Mouse (Mus musculus): ENCODE measurements around the gene DXBay18. TPM values are rescaled to one million over a fixed set of nuclear protein-coding genes. Genes with fewer than 3 reads are reported as not detected.

DXBay18 gene
- 0.38 and 0.63 TPM in 2 replicates for polyA plus RNA-seq (2012; rRNA removed)

GRCm38 (mm10) chrX:73149350-73149749 is at the start of gene DXBay18:
Gene DXBay18 (minus strand): TSS chrX:73149450.

DNA sequence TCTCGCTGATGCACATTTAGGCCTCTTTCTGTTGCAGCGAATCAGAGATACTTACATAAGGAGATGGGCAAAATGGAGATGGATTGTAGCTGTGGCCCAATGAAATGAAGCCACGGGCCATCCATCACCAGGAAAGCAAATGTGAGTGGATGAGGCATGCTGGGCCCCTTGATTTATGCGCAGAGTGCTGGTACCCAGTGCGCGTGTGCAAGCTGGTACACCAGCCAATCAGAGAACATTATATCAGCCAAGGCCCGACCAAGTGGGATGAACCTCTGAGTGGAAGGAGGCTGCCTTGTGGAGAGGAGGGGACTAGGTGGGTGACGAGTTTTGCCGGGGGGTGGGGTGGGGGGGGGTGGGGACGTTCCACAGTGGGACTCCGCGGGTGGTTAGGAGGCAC is 42.7 kb upstream of the DXBay18 start, which contains the start of gene Xlr3b:
Gene Xlr3b, plus strand, starts transcription at position 274 of the 400 bp plus-strand sequence.

DNA sequence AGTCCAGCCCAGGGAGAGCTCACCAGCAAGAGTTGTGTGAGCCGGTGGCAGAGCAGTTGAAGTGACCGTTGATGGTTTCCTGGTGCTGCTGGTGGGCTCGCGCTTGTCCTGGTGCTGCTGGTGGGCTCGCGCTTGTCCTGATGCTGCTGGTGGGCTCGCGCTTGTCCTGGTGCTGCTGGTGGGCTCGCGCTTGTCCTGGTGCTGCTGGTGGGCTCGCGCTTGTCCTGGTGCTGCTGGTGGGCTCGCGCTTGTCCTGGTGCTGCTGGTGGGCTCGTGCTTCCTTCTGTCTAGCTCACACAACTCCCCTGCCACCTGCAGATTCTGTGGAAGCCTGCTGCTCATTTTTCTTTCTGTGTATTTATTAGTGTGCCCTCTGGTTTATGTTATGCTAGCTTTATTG is 27.6 kb upstream of the DXBay18 start, which contains the start of gene Spin2d:
Gene Spin2d, minus strand, starts transcription at position 101 of the 400 bp plus-strand sequence.

GRCm38 (mm10) chrX:73148496-73148895 is 754 bp downstream of the DXBay18 start, which contains the start of gene Xlr5b:
Gene Xlr5b (plus strand): TSS chrX:73148796.

GRCm38 (mm10) chrX:73116747-73117146 is 32.5 kb downstream of the DXBay18 start, which contains the start of gene Gm14685:
Gene Gm14685 (plus strand): TSS chrX:73117047.

DNA sequence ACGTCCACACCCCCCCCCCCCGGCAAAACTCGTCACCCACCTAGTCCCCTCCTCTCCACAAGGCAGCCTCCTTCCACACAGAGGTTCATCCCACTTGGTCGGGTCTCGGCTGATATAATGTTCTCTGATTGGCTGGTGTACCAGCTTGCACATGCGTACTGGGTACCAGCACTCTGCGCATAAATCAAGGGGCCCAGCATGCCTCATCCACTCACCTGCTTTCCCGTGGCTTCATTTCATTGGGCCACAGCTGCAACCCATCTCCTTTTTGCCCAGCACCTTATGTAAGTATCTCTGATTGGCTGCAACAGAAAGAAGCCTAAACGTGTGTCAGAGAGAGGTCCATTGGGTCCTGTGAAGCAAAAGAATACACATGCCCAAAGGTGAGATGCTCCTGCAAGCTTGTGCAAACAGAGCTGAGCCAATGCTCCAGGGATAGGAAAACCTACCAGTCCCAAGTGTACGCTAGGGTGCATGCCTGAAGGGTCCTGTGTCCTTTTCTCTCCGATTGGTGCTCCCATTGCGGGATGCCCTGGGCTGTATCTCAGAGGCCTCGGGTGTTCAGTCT is 52.2 kb downstream of the DXBay18 start, which contains the start of gene Xlr3a:
Gene Xlr3a, minus strand, starts transcription at position 155 of the 568 bp plus-strand sequence.

Other genes starting within 250 kb of the DXBay18 start
- gene Cetn2, start 231.0 kb downstream of the DXBay18 start, polyA plus RNA-seq (2012; rRNA removed): 38.0 and 42.2 TPM in 2 replicates
- 39.4 and 46.2 TPM in 2 replicates for gene Nsdhl, start 230.9 kb downstream of the DXBay18 start, polyA plus RNA-seq (2012; rRNA removed)
- 1.7 and 6.1 TPM in 2 replicates for gene Zfp185, start 162.1 kb downstream of the DXBay18 start, polyA plus RNA-seq (2012; rRNA removed)
- 0.05 and 0.14 TPM in 2 replicates for gene Pnma5, start 112.3 kb downstream of the DXBay18 start, polyA plus RNA-seq (2012; rRNA removed)
- 12.2 and 12.7 TPM in 2 replicates for gene Pnma3, start 84.7 kb downstream of the DXBay18 start, polyA plus RNA-seq (2012; rRNA removed)
- gene Xlr4a, start 67.0 kb downstream of the DXBay18 start, polyA plus RNA-seq (2012; rRNA removed): 0.81 and 0.97 TPM in 2 replicates
- gene Xlr3a, start 52.4 kb downstream of the DXBay18 start, polyA plus RNA-seq (2012; rRNA removed): 3.7 and 4.6 TPM in 2 replicates
- gene Gm14685, start 32.4 kb downstream of the DXBay18 start, polyA plus RNA-seq (2012; rRNA removed): 0.65 and 0.87 TPM in 2 replicates
- gene Xlr5b, start 654 bp downstream of the DXBay18 start, polyA plus RNA-seq (2012; rRNA removed): not detected in 2 replicates
- gene Spin2d, start 27.5 kb upstream of the DXBay18 start, polyA plus RNA-seq (2012; rRNA removed): not detected in 2 replicates
- 10.9 and 11.3 TPM in 2 replicates for gene Xlr3b, start 42.8 kb upstream of the DXBay18 start, polyA plus RNA-seq (2012; rRNA removed)
- gene Xlr4b, start 64.9 kb upstream of the DXBay18 start, polyA plus RNA-seq (2012; rRNA removed): 0.57 and 0.91 TPM in 2 replicates
- gene F8a, start 78.8 kb upstream of the DXBay18 start, polyA plus RNA-seq (2012; rRNA removed): 13.4 and 14.4 TPM in 2 replicates
- gene Xlr4c, start 93.7 kb upstream of the DXBay18 start, polyA plus RNA-seq (2012; rRNA removed): 0.29 and 0.49 TPM in 2 replicates
- 0.14 and 0.16 TPM in 2 replicates for gene Xlr3c, start 115.9 kb upstream of the DXBay18 start, polyA plus RNA-seq (2012; rRNA removed)
- gene Xlr5a, start 143.5 kb upstream of the DXBay18 start, polyA plus RNA-seq (2012; rRNA removed): 0.05 TPM in 1 of 2 replicates, not detected in the other
- gene Xlr5c, start 143.5 kb upstream of the DXBay18 start, polyA plus RNA-seq (2012; rRNA removed): not detected in 2 replicates
- not detected in 2 replicates for gene Gm45015, start 187.4 kb upstream of the DXBay18 start, polyA plus RNA-seq (2012; rRNA removed)
- 22.3 and 25.1 TPM in 2 replicates for gene Zfp275, start 193.2 kb upstream of the DXBay18 start, polyA plus RNA-seq (2012; rRNA removed)
- 0.28 and 0.38 TPM in 2 replicates for gene Gm18336, start 249.3 kb upstream of the DXBay18 start, polyA plus RNA-seq (2012; rRNA removed)